Mouse (Mus musculus) urinary bladder, postnatal 0 days (tissue): Measurements from ENCODE around the gene Npm1. TPM values are rescaled to one million over a fixed set of nuclear protein-coding genes. Genes with fewer than 3 reads are reported as not detected.

Experiments used
- polyA plus RNA-seq: library from polyadenylated mRNA; unstranded; fragments of >200 nt; fragmentation: Nextera tagmentation; extraction: Ambion mirVana; gene quantifications from 2 replicates; pipeline ENCODE4 v1.2.1, GENCODE M21; 2015

Npm1 gene
- 425 and 446 TPM in 2 replicates for polyA plus RNA-seq

GRCm38 (mm10) chr11:33162998-33163506 is at the start of gene Npm1:
TSS of gene Npm1 (minus strand) at chr11:33163206.

GRCm38 (mm10) chr11:33203383-33204328 is 40.6 kb upstream of the Npm1 start, which contains the start of gene Tlx3:
TSS of gene Tlx3 (minus strand) at chr11:33203589.

GRCm38 (mm10) chr11:33147171-33147571 is 15.8 kb downstream of the Npm1 start, which contains the start of gene Fgf18:
TSS of gene Fgf18 (minus strand) at chr11:33147400.

Other genes with a start within 250 kb of the Npm1 start
- gene Fgf18, start 15.8 kb downstream of the Npm1 start, polyA plus RNA-seq = 1.9 and 3.0 TPM in 2 replicates
- not detected in 2 replicates for gene Tlx3, start 40.4 kb upstream of the Npm1 start, polyA plus RNA-seq
- not detected in 2 replicates for gene Gm12117, start 113.5 kb upstream of the Npm1 start, polyA plus RNA-seq